Mouse (Mus musculus): ENCODE results near the gene Prim1.

Gene Prim1

DNA sequence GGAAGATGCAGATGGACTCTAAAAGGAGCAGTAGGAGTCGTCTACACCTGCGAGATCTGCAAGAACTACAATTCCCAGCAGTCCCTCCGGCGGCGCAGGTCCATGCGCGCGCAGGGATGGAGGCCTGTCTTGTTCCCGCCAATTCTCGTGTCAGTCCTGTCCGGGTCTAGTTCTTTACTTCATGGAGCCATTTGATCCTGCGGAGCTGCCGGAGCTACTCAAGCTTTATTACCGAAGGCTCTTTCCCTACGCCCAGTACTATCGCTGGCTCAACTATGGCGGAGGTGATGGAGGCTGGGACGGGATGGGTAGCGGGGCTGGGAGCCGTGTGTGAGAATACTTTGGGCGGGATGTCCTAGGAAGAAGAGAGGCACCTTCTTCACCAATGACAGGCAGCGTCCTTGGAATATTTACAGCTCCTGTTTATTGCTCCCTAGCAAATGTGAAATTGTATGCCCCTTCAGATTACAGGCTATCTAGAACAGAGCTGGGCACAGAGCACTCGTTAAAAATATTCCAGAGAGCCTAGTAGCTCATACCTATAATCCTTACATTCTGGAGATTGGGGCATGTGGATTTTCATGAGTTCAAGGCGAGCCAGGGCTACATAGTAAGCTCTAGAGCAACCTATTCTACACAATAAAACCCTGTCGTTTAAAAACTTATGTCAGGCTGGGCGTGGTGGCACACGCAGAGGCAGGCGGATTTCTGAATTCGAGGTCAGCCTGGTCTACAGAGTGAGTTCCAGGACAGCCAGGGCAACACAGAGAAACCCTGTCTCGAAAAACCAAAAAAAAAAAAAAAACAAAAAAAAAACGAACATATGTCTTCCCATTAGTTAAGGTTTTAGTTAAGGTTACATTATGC is at the start of gene Prim1:
Prim1 (plus strand) TSS at position 101 of the 867 bp plus-strand sequence.
- DNase-seq (ENCODE audit: low read depth, low spot score), result peak; percentile 93

- DNase-seq (ENCODE audit: low read depth, low spot score), result no peak
These were observed 48.5 kb upstream of the Prim1 start for GRCm38 (mm10) chr10:127966506-127966905.

DNA sequence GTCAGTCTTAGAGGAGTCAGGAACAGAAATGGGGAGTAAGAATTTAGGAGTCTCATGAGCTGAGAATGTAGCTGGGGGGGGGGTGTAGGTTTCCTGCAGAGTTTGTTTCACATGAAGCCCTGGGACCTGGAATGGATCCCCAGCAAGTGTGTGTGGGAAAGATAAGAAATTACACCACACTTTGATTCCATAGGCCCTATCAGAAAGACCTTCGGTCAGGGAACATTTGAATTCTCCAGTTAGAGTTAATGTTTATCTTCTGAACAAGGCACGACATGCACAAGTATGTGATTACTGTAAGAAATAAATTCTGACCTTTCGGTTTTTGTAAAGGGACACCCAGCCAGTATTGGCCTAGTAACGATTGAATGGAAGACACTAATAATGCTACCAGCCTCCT is 45.1 kb upstream of the Prim1 start:
- DNase-seq (ENCODE audit: low read depth, low spot score), result no peak

GRCm38 (mm10) chr10:127970359-127970831 is 44.6 kb upstream of the Prim1 start:
- no peak for DNase-seq (ENCODE audit: low read depth, low spot score)

- DNase-seq (ENCODE audit: low read depth, low spot score), result peak; percentile 52
These were observed 43.8 kb upstream of the Prim1 start for GRCm38 (mm10) chr10:127971135-127971534.

- no peak for DNase-seq (ENCODE audit: low read depth, low spot score)
These were observed 40.9 kb upstream of the Prim1 start for GRCm38 (mm10) chr10:127974062-127974461.

DNA sequence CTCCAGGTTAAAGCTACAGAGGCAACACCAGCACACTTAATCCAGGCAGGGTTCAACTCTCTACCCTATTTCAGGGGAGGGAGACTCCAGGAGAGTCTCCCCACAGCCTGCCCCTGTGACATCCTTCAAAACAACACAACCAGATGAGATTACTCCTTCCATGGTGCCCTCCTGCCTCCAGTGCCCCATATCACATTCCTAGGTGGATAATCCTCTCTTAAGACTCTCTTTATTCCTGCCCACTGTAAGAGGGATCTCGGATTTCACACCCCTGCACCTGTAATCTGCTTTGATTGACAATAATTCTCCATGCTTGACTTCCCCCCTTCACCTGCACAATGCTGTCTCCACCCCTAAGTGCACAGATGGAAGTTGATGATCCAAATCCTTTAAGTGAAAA is 39.5 kb upstream of the Prim1 start:
- DNase-seq (ENCODE audit: low read depth, low spot score), result no peak

- DNase-seq (ENCODE audit: low read depth, low spot score), result no peak
These were observed 30.3 kb upstream of the Prim1 start for GRCm38 (mm10) chr10:127984650-127985049.

- no peak for DNase-seq (ENCODE audit: low read depth, low spot score)
These were observed 29.4 kb upstream of the Prim1 start for GRCm38 (mm10) chr10:127985601-127986000.

DNA sequence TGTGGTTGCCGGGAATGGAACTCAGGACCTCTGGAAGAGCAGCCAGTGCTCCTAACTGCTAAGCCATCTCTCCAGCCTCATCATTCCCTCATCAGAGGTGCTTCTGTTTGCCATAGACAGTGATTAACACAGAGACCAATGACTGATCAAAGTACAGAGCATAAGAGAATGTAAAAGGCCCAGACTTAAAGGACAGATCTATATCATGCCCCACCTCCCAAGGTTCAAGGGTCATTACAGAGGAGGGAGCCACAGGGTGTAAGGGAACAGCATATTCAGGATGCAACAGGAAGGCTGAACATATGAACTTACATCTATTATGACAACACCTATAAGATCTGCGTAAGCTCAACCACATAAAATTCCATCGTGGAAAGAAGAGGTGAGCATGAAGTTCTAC is 18.3 kb upstream of the Prim1 start:
- DNase-seq (ENCODE audit: low read depth, low spot score), result no peak

- DNase-seq (ENCODE audit: low read depth, low spot score), result peak; percentile 28
These were observed 16.7 kb upstream of the Prim1 start for GRCm38 (mm10) chr10:127998260-127998659.

- DNase-seq (ENCODE audit: low read depth, low spot score), result no peak
These were observed 11.6 kb upstream of the Prim1 start for GRCm38 (mm10) chr10:128003281-128003801.

- DNase-seq (ENCODE audit: low read depth, low spot score), result no peak
These were observed 10.1 kb upstream of the Prim1 start for GRCm38 (mm10) chr10:128004918-128005317.

DNA sequence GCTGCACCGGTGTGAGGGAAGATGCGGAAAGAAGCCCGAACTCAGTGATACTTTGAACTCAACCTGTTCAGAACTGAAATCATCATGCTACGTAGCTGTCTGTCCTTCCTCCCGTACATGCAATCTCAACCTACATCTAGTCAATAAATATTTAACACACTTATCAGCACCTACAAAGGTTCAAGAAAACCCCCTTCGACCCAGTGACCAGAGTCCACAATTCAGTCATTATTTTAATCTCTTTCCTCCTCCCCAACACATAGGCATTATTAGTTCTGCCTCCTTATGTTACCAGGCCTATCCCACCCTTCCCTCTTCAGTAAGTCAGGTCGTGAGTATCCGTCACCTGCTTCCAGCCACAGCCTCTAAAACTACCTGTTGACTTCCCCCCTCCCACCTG is 9.5 kb upstream of the Prim1 start:
- no peak for DNase-seq (ENCODE audit: low read depth, low spot score)

- DNase-seq (ENCODE audit: low read depth, low spot score), result no peak
These were observed 7.5 kb upstream of the Prim1 start, which contains the start of gene Hsd17b6 for GRCm38 (mm10) chr10:128007446-128007845. Gene Hsd17b6, minus strand, starts transcription at chr10:128007611.

GRCm38 (mm10) chr10:128008207-128008889 is 6.6 kb upstream of the Prim1 start:
- DNase-seq (ENCODE audit: low read depth, low spot score), result peak; percentile 77

DNA sequence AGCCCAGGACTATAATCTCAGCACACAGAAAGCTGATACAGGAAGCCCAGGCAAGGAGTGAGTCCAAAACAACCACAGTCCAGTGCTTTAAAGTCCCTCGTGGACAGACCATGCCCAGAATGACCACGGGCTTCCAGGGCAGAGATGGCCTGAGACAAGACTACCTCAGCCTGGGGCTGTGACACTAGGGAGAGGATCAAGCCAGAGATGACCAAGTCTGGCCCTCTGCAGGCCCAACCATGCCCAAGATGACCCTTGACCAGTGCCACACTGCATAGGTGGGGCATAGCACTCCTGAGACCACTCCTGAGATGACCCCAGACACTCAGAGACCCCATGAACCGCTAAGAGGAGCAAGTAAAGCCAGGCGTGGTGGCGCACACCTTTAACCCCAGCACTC is 5.2 kb upstream of the Prim1 start:
- no peak for DNase-seq (ENCODE audit: low read depth, low spot score)

DNA sequence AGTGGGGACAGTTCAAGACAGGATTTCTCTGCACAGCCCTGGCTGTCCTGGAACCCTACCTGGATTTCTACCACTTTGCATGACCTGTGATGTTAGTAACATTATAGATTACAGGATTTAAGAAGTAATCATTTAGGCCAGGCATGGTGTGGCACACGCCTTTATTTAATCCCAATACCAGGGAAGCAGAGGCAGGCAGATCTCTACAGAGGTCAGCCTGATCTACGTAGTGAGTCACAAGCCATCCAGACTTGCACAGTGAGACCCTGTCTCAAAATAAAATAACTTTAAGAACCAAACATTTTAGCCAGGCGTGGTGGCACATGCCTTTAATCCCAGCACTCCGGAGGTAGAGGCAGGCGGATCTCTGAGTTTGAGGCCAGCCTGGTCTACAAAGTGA is 7.2 kb downstream of the Prim1 start:
- no peak for DNase-seq (ENCODE audit: low read depth, low spot score)

DNA sequence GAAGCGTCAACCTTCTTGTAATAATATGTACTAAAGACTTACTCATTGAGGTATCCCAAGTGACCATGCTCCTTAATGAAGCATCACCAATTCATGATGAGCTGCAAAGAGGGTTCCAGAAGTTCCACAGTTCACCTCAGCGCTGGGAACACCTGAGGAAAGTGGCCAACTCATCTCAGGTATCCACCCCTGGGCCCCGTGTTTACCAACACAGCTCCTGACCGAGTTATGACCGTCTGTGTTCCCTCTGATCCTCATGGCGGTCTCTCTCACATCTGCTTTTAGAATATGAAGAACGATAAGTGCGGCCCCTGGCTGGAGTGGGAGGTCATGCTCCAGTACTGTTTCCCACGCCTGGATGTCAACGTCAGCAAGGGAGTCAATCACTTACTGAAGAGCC is 8.5 kb downstream of the Prim1 start:
- no peak for DNase-seq (ENCODE audit: low read depth, low spot score)

DNA sequence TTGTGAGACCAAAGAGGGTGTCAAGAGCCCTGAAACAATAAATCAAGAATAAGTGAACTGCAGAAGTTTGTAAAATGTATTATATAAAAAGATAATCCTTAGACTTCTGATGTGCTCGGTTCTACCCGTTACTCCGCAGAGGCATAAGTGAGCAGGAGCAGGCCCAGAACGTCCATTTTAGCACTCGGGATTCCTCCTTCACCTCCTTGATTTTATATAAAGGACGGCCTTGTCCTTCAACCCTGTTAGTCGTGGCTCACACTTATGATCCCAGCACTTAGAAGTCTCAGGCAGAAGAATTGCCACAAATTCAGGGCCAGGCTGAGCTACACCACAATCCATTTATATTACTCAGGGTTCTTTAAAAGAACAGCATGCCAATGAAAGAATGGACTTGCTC is 15.0 kb downstream of the Prim1 start:
- no peak for DNase-seq (ENCODE audit: low read depth, low spot score)

GRCm38 (mm10) chr10:128030860-128031259 is 15.9 kb downstream of the Prim1 start:
- no peak for DNase-seq (ENCODE audit: low read depth, low spot score)

GRCm38 (mm10) chr10:128036746-128037425 is 21.9 kb downstream of the Prim1 start:
- DNase-seq (ENCODE audit: low read depth, low spot score), result peak; percentile 55
